Mouse (Mus musculus) layer of hippocampus, postnatal 10 days (tissue): Measurements from ENCODE around the gene Olfr493. TPM values are rescaled to one million over a fixed set of nuclear protein-coding genes. Genes with fewer than 3 reads are reported as not detected.

Experiments used
- DNase-seq, 2 experiments: peaks; one replicate each; pipeline ENCODE4 v3.0.0; 2021; ENCODE audit warnings: low spot score in 2 of 2
- long read RNA-seq: library from polyadenylated mRNA; stranded (forward); transcript quantifications from one replicate; pipeline ENCODE4 v2.0.0, GENCODE M21; 2023
- total RNA-seq, 2 experiments: library from RNA; stranded (reverse); gene quantifications; 2 replicates each; pipeline ENCODE4 v1.2.3; 2021

Gene Olfr493
- not detected for total RNA-seq
- long read RNA-seq, result 0 reads

DNA sequence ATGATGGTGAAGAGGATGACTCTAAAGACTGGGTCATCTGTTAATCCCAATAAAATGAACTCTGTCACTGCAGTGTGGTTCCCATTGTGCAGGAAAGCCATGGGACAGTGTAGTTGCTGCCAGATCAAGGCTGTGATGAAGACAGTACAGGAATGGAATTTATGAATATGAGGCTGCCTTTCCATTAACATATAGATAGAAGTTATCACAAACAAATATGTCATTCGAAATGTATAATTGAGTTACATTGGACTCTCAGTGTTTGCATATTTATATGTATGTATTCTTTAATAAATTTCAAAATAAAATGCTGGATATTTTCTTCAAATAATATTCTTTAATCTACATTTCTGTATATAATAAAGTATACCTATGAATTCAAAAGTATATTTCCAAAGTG is at the start of gene Olfr493:
Gene Olfr493 (minus strand): TSS at position 101 of the 400 bp plus-strand sequence.
- DNase-seq, result no peak

- DNase-seq, result no peak
Measured at GRCm38 (mm10) chr7:108392867-108393266, 46.1 kb upstream of the Olfr493 start, which contains the start of gene Olfr495. TSS of gene Olfr495 (plus strand) at chr7:108393167.

GRCm38 (mm10) chr7:108365035-108365434 is 18.3 kb upstream of the Olfr493 start, which contains the start of gene Olfr494:
TSS of gene Olfr494 (plus strand) at chr7:108365335.
- no peak for DNase-seq

- no peak for DNase-seq
Measured at GRCm38 (mm10) chr7:108323574-108323973, 23.2 kb downstream of the Olfr493 start, which contains the start of gene Olfr492. TSS of gene Olfr492 (minus strand) at chr7:108323674.

DNA sequence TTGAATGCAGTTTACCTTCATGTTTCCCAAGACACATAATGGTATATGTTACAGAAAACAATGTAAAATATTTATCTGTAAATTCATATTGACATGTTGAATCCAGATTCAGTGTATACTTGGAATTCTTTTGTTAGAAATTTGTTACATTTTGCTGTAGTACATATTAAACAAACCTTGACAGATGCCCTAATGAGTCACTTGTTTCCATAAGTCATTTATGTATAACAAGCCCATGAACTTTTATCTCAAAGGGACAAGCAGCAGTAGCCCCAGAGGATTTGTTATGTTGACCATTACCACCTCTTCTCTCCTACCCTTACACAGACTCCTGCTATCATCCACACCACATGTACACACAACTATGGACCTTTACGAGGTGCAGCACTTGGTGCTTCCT is 33.6 kb downstream of the Olfr493 start, which contains the start of gene Olfr491:
Gene Olfr491 (plus strand): TSS at position 301 of the 400 bp plus-strand sequence.
- no peak for DNase-seq

Other genes starting within 250 kb of the Olfr493 start
- 1 to 10 TPM; 1.8 to 2.2 TPM for gene Olfr482, start 249.4 kb downstream of the Olfr493 start, total RNA-seq
- gene Olfr483, start 246.1 kb downstream of the Olfr493 start, total RNA-seq, result not detected
- gene Olfr484, start 219.5 kb downstream of the Olfr493 start, total RNA-seq, result not detected
- gene Olfr485, start 187.1 kb downstream of the Olfr493 start, total RNA-seq, result not detected
- gene Olfr486, start 174.2 kb downstream of the Olfr493 start, total RNA-seq, result not detected
- not detected for gene Olfr487, start 132.3 kb downstream of the Olfr493 start, total RNA-seq
- not detected for gene Olfr488, start 88.6 kb downstream of the Olfr493 start, total RNA-seq
- gene Olfr490, start 58.0 kb downstream of the Olfr493 start, total RNA-seq, result not detected
- gene Olfr491, start 33.5 kb downstream of the Olfr493 start, total RNA-seq, result not detected
- gene Olfr492, start 23.3 kb downstream of the Olfr493 start, total RNA-seq, result not detected
- gene Olfr494, start 18.4 kb upstream of the Olfr493 start, total RNA-seq, result not detected
- gene Olfr495, start 46.2 kb upstream of the Olfr493 start, total RNA-seq, result not detected
- not detected for gene Olfr497, start 73.4 kb upstream of the Olfr493 start, total RNA-seq
- not detected for gene Olfr498, start 118.3 kb upstream of the Olfr493 start, total RNA-seq
- not detected for gene Olfr502, start 178.1 kb upstream of the Olfr493 start, total RNA-seq
- gene Olfr503, start 197.5 kb upstream of the Olfr493 start, total RNA-seq, result not detected
- not detected for gene Olfr504, start 218.8 kb upstream of the Olfr493 start, total RNA-seq